Mouse (Mus musculus) liver, embryonic 13.5 days (tissue): ENCODE data around the gene Slc15a3. TPM values are rescaled to one million over a fixed set of nuclear protein-coding genes. Genes with fewer than 3 reads are reported as not detected.

Source experiments
- ATAC-seq: fragments of 200-750 bp; cut with Nextera tagmentation; 2 replicates; pipeline ENCODE4 v1.8.0; 2017; ENCODE audit warnings: low read depth, mild to moderate bottlenecking, moderate number of reproducible peaks, moderate library complexity
- DNase-seq: peaks from one replicate; pipeline ENCODE4 v3.0.0; 2022
- H3K27ac ChIP-seq: fragments of 300-500 bp; sonication (generic); 2 replicates; pipeline ENCODE4 v1.5.1; 2015; ENCODE audit warnings: moderate library complexity, mild to moderate bottlenecking, inconsistent platforms
- H3K27me3 ChIP-seq: fragments of 300-500 bp; sonication (generic); 2 replicates; pipeline ENCODE4 v1.6.1; 2015; ENCODE audit warnings: mild to moderate bottlenecking, inconsistent platforms
- H3K36me3 ChIP-seq: fragments of 300-500 bp; sonication (generic); 2 replicates; pipeline ENCODE4 v1.6.1; 2015; ENCODE audit warnings: mild to moderate bottlenecking, inconsistent platforms
- H3K4me1 ChIP-seq: fragments of 300-500 bp; sonication (generic); replicated peaks from 2 replicates; pipeline ENCODE4 v1.6.1; 2015; ENCODE audit warnings: inconsistent platforms
- H3K4me2 ChIP-seq: fragments of 300-500 bp; sonication (generic); 2 replicates; pipeline ENCODE4 v1.6.1; 2015; ENCODE audit warnings: inconsistent platforms, mild to moderate bottlenecking, moderate library complexity
- H3K4me3 ChIP-seq: fragments of 300-500 bp; sonication (generic); replicated peaks from 2 replicates; pipeline ENCODE4 v1.5.1; 2015; ENCODE audit warnings: mild to moderate bottlenecking, inconsistent platforms
- H3K9ac ChIP-seq: fragments of 300-500 bp; sonication (generic); 2 replicates; pipeline ENCODE4 v1.6.1; 2015; ENCODE audit warnings: mild to moderate bottlenecking, inconsistent platforms
- H3K9me3 ChIP-seq: fragments of 300-500 bp; sonication (generic); replicated peaks from 2 replicates; pipeline ENCODE4 v1.6.1; 2016; ENCODE audit warnings: inconsistent platforms
- WGBS: fragments of 180-500 bp; shearing (Covaris S2); methylation state at CpG from one replicate; pipeline ENCODE4 v1.1.7; 2015; ENCODE audit not compliant: insufficient replicate concordance; 5-methylcytosine and 5-hydroxymethylcytosine counted together
- polyA plus RNA-seq: library from polyadenylated mRNA; unstranded; fragments of >200 nt; fragmentation: Nextera tagmentation; extraction: Ambion mirVana; gene quantifications from 2 replicates; pipeline ENCODE4 v1.2.1, GENCODE M21; 2015

The Slc15a3 gene
- polyA plus RNA-seq, 1 experiment from 2014 or later, result 1.7 TPM

DNA sequence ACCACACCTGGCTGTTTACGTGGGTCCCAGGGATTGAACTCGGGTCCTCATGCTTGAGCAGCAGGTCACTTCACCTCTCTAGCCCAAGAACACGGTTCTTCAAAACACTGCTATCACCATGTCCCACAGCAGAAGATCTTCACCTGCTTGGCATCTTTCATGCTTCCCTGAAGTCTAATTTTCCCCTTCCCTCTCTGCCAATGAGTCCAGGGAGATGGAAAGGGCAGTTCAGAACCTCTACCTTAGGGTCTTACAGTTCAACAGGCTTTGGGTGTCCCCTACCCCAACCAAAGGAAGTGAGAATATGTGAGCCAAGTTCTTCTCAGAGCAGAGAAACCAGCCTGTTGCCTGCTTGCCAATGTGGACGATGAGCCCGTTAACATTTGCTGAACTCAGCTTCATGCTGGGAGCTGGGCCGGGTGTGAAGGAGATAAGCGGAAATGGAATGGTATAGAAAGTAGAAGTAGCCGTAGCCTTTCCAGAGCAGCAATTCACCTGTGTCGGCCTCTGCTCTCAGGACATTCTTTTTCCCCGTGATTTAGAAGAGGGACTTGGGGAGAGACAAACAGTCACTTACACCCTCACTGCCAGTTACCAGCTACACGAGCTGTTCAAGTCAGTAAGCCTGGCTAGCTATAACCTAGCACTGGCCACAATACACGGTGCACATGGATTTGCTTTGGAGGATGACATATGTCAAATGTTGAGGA lies 30.8 kb upstream of the Slc15a3 start:
- H3K4me1 ChIP-seq, result no peaks in the 10 kb centered on the region
- H3K36me3 ChIP-seq, result no peaks in the 10 kb centered on the region
- H3K27ac ChIP-seq, result no peak overlapping the region
- 66% methylated on average over 12 of the region's 12 CpGs for WGBS
- H3K4me2 ChIP-seq, result no peak overlapping the region
- H3K4me3 ChIP-seq, result no peak overlapping the region
- no peak for DNase-seq
- no peak for ATAC-seq
- H3K9ac ChIP-seq, result no peak overlapping the region
- no peaks in the 10 kb centered on the region for H3K9me3 ChIP-seq
- H3K27me3 ChIP-seq, result no peaks in the 10 kb centered on the region

- ATAC-seq (no peak), DNase-seq (no peak)
- WGBS, result 62% methylated on average over 11 of the region's 11 CpGs
These were observed 29.9 kb upstream of the Slc15a3 start for GRCm38 (mm10) chr19:10809428-10810175.

GRCm38 (mm10) chr19:10810176-10810492 lies 29.4 kb upstream of the Slc15a3 start:
- H3K4me3 ChIP-seq, result no peak overlapping the region
- no peak overlapping the region for H3K9ac ChIP-seq
- no peak overlapping the region for H3K27ac ChIP-seq
- no peak for DNase-seq
- no peaks in the 10 kb centered on the region for H3K36me3 ChIP-seq
- no peak overlapping the region for H3K4me2 ChIP-seq
- no peaks in the 10 kb centered on the region for H3K9me3 ChIP-seq
- H3K27me3 ChIP-seq, result no peaks in the 10 kb centered on the region
- WGBS, result 49% methylated on average over 4 of the region's 4 CpGs
- no peaks in the 10 kb centered on the region for H3K4me1 ChIP-seq
- no peak for ATAC-seq

More at GRCm38 (mm10) chr19:10809428-10810175, 29.9 kb upstream of the Slc15a3 start:
- Histone ChIP-seq H3K9ac (no peak overlapping the region), H3K4me3 (no peak overlapping the region), H3K27ac (no peak overlapping the region), H3K4me1 (no peaks in the 10 kb centered on the region), H3K27me3 (no peaks in the 10 kb centered on the region), H3K4me2 (no peak overlapping the region), H3K36me3 (no peaks in the 10 kb centered on the region), H3K9me3 (no peaks in the 10 kb centered on the region)

GRCm38 (mm10) chr19:10811471-10811870 lies 28.1 kb upstream of the Slc15a3 start:
- Histone ChIP-seq H3K4me3 (no peak overlapping the region), H3K9ac (no peak overlapping the region), H3K4me2 (no peak overlapping the region), H3K27ac (no peak overlapping the region), H3K9me3 (no peaks in the 10 kb centered on the region), H3K36me3 (no peaks in the 10 kb centered on the region), H3K4me1 (no peaks in the 10 kb centered on the region), H3K27me3 (no peaks in the 10 kb centered on the region)
- 44% methylated on average over 6 of the region's 6 CpGs for WGBS
- DNase-seq (no peak), ATAC-seq (no peak)

- H3K4me1 ChIP-seq, result no peaks in the 10 kb centered on the region
- no peaks in the 10 kb centered on the region for H3K27me3 ChIP-seq
- 73% methylated on average over 5 of the region's 5 CpGs for WGBS
- H3K27ac ChIP-seq, result no peak overlapping the region
- H3K4me3 ChIP-seq, result no peak overlapping the region
- no peak overlapping the region for H3K4me2 ChIP-seq
- H3K9ac ChIP-seq, result no peak overlapping the region
- ATAC-seq (no peak), DNase-seq (no peak)
- H3K9me3 ChIP-seq, result no peaks in the 10 kb centered on the region
- no peaks in the 10 kb centered on the region for H3K36me3 ChIP-seq
These were observed 26.5 kb upstream of the Slc15a3 start for GRCm38 (mm10) chr19:10813039-10813438.

DNA sequence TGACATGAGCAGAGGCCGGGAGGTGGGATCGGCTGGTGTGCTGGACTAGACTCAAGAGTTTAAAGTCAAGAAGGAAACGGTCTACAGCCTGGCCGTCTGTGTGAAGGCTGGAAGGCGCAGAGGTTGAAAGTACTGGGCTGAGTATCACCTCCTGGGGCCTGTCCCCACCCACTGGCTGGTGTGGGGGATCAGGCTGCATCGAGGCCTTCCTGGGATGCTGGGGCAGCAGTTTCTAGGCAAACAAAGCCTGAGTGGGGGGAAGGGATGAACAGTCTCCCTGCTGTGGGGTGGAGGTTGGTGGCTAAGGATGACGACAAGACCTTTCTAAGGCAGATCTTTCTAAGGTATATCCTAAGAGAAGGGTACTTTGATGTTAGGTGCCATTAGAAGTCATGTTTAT lies 25.6 kb upstream of the Slc15a3 start:
- H3K9ac ChIP-seq, result no peak overlapping the region
- no peaks in the 10 kb centered on the region for H3K9me3 ChIP-seq
- H3K27ac ChIP-seq, result no peak overlapping the region
- 67% methylated on average over 7 of the region's 7 CpGs for WGBS
- no peak overlapping the region for H3K4me2 ChIP-seq
- H3K36me3 ChIP-seq, result no peaks in the 10 kb centered on the region
- no peak overlapping the region for H3K4me3 ChIP-seq
- DNase-seq (no peak), ATAC-seq (no peak)
- no peaks in the 10 kb centered on the region for H3K27me3 ChIP-seq
- H3K4me1 ChIP-seq, result no peaks in the 10 kb centered on the region

DNA sequence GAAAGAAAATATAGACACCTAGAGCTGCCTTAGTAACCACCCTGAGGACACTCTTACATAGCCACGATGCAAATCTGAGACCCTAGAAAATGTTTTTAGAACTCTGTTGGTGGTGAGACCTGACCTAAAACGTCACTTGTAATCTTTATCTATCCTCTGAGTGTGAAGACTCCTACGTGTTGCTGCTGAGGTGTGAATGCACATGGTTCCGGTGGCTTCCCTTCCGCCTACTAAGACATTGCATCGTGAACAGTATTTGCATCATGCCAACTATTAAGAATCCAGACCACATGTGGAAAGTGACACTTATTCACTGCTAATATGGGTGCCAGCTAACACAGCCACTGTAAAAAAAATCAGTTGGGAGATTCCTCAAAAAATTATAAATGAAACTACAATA lies 23.7 kb upstream of the Slc15a3 start:
- no peak for ATAC-seq
- H3K9ac ChIP-seq, result no peak overlapping the region
- DNase-seq, result no peak
- H3K4me1 ChIP-seq, result no peaks in the 10 kb centered on the region
- H3K27ac ChIP-seq, result no peak overlapping the region
- no peak overlapping the region for H3K4me2 ChIP-seq
- H3K9me3 ChIP-seq, result no peaks in the 10 kb centered on the region
- H3K4me3 ChIP-seq, result no peak overlapping the region
- H3K27me3 ChIP-seq, result no peaks in the 10 kb centered on the region
- H3K36me3 ChIP-seq, result no peaks in the 10 kb centered on the region
- WGBS, result 70% methylated on average over 6 of the region's 6 CpGs

- DNase-seq (no peak), ATAC-seq (no peak)
- Histone ChIP-seq H3K4me1 (no peaks in the 10 kb centered on the region), H3K9me3 (no peaks in the 10 kb centered on the region), H3K27me3 (no peaks in the 10 kb centered on the region), H3K4me2 (no peak overlapping the region), H3K36me3 (no peaks in the 10 kb centered on the region), H3K27ac (no peak overlapping the region), H3K4me3 (no peak overlapping the region), H3K9ac (no peak overlapping the region)
- WGBS, result 24% methylated on average over 2 of the region's 2 CpGs
These were observed 23.1 kb upstream of the Slc15a3 start for GRCm38 (mm10) chr19:10816462-10816861.

GRCm38 (mm10) chr19:10818217-10818946 lies 21.1 kb upstream of the Slc15a3 start:
- H3K9ac ChIP-seq, result no peak overlapping the region
- peak overlapping the region; percentile 21 for H3K4me2 ChIP-seq
- no peaks in the 10 kb centered on the region for H3K27me3 ChIP-seq
- DNase-seq (no peak), ATAC-seq (no peak)
- H3K36me3 ChIP-seq, result no peaks in the 10 kb centered on the region
- 33% methylated on average over 17 of the region's 17 CpGs for WGBS
- H3K4me1 ChIP-seq, result no peaks in the 10 kb centered on the region
- H3K27ac ChIP-seq, result no peak overlapping the region
- no peaks in the 10 kb centered on the region for H3K9me3 ChIP-seq
- no peak overlapping the region for H3K4me3 ChIP-seq

DNA sequence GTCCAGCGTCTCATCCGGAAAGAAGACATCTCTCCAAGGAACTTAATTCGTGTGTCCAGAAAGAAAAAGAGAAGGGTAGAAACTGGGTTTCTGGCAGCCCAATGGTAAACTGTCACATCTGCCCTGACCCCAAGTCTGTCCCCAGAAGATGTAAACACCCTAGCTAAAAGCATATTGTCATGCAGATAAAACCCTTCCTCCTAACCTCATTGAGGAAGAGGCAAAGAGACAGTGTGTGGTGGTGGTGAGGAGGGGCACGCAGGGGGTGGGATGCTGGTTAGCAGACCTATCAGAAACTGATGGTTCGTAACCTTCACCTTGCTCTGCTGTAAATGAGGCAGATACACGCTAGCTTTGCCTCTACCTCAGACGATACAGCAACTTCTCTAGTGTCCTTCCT lies 18.2 kb upstream of the Slc15a3 start:
- WGBS, result 44% methylated on average over 7 of the region's 7 CpGs
- no peak for DNase-seq
- no peak overlapping the region for H3K4me2 ChIP-seq
- no peak overlapping the region for H3K27ac ChIP-seq
- no peaks in the 10 kb centered on the region for H3K36me3 ChIP-seq
- no peaks in the 10 kb centered on the region for H3K27me3 ChIP-seq
- H3K9ac ChIP-seq, result no peak overlapping the region
- H3K4me1 ChIP-seq, result no peaks in the 10 kb centered on the region
- H3K9me3 ChIP-seq, result no peaks in the 10 kb centered on the region
- ATAC-seq, result no peak
- no peak overlapping the region for H3K4me3 ChIP-seq

DNA sequence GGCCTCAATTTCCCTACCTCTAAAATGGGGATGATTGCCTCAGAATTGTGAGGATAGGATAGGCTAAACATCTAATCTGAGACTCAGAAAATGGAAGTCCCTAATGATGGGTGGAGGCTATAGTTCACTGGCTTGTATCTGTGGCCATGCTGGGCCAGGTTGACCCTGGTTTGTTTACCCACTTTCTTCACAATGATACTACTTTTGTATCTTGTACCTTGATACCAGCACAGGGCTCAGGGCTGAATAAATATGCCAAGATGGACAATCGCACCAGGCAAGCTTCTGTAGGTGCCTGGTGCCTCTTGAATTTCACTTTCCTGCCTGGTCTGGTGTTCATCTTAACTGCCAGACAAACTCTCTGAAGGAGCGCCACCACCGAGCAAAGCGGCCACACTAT lies 17.0 kb upstream of the Slc15a3 start:
- no peak overlapping the region for H3K4me2 ChIP-seq
- ATAC-seq, result no peak

More for the DNA sequence above, 17.0 kb upstream of the Slc15a3 start:
- Histone ChIP-seq H3K36me3 (no peaks in the 10 kb centered on the region), H3K9ac (no peak overlapping the region), H3K27ac (no peak overlapping the region), H3K4me3 (no peak overlapping the region), H3K27me3 (no peaks in the 10 kb centered on the region), H3K4me1 (no peaks in the 10 kb centered on the region), H3K9me3 (no peaks in the 10 kb centered on the region)
- no peak for DNase-seq
- WGBS, result 76% methylated on average over 4 of the region's 4 CpGs
